Mouse (Mus musculus) intestine, embryonic 15.5 days (tissue): ENCODE results near the gene Asah2. TPM values are rescaled to one million over a fixed set of nuclear protein-coding genes. Genes with fewer than 3 reads are reported as not detected.
"Not testable (repeated sequence)": the region's sequence is repeated elsewhere in the genome, so short reads cannot be mapped to it uniquely, and the experiment has no call there.

Experiments
- ATAC-seq: fragments of 200-750 bp; cut with Nextera tagmentation; 2 replicates; pipeline ENCODE4 v1.8.0; 2017; ENCODE audit warnings: moderate TSS enrichment, moderate library complexity
- H3K27ac ChIP-seq: fragments of 300-500 bp; sonication (generic); 2 replicates; pipeline ENCODE4 v1.5.1; 2015; ENCODE audit warnings: mild to moderate bottlenecking, inconsistent platforms
- H3K27me3 ChIP-seq: fragments of 300-500 bp; sonication (generic); replicated peaks from 2 replicates; pipeline ENCODE4 v1.6.1; 2015; ENCODE audit warnings: inconsistent platforms
- H3K36me3 ChIP-seq: fragments of 300-500 bp; sonication (generic); 2 replicates; pipeline ENCODE4 v1.6.1; 2015; ENCODE audit warnings: inconsistent platforms
- H3K4me1 ChIP-seq: fragments of 300-500 bp; sonication (generic); replicated peaks from 2 replicates; pipeline ENCODE4 v1.6.1; 2015; ENCODE audit warnings: inconsistent platforms
- H3K4me2 ChIP-seq: fragments of 300-500 bp; sonication (generic); replicated peaks from 2 replicates; pipeline ENCODE4 v1.6.1; 2015; ENCODE audit warnings: mild to moderate bottlenecking, inconsistent platforms
- H3K4me3 ChIP-seq: fragments of 300-500 bp; sonication (generic); replicated peaks from 2 replicates; pipeline ENCODE4 v1.5.1; 2015; ENCODE audit warnings: inconsistent platforms
- H3K9ac ChIP-seq: fragments of 300-500 bp; sonication (generic); 2 replicates; pipeline ENCODE4 v1.6.1; 2015; ENCODE audit warnings: inconsistent platforms
- H3K9me3 ChIP-seq: fragments of 300-500 bp; sonication (generic); 2 replicates; pipeline ENCODE4 v1.6.1; 2016; ENCODE audit warnings: inconsistent platforms
- WGBS: fragments of 180-500 bp; shearing (Covaris S2); methylation state at CpG from one replicate; pipeline ENCODE4 v1.1.7; 2015; 5-methylcytosine and 5-hydroxymethylcytosine counted together
- polyA plus RNA-seq: library from polyadenylated mRNA; unstranded; fragments of >200 nt; fragmentation: Nextera tagmentation; extraction: Ambion mirVana; gene quantifications from 2 replicates; pipeline ENCODE4 v1.2.1, GENCODE M21; 2015

Gene Asah2
- polyA plus RNA-seq, 1 experiment from 2014 or later, result 2.8 TPM

DNA sequence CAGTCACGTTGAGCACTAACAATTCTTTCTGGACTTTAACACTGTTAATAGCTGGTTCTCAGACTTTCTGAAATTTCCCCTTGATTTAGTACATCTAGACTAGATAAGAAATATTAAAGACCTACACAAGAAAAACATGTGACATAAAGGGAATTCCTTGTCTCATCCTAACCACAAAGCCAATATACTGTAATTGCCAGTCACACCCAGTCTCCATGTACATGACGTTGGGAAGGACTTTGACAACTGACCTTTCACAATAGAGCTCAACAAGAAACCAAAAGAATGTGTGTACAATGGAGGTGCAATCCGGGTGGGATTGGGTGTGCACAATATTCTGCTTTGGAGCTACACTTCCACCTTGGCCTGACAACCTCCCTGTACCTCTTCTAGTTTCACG lies 15.7 kb downstream of the Asah2 start:
- H3K4me3 ChIP-seq, result no peak overlapping the region
- no peak overlapping the region for H3K4me2 ChIP-seq
- no peaks in the 10 kb centered on the region for H3K4me1 ChIP-seq
- H3K36me3 ChIP-seq, result no peaks in the 10 kb centered on the region
- WGBS, result 75% methylated on average over 4 of the region's 4 CpGs
- no peaks in the 10 kb centered on the region for H3K27me3 ChIP-seq
- peak; percentile 80 for ATAC-seq
- no peaks in the 10 kb centered on the region for H3K9me3 ChIP-seq
- no peak overlapping the region for H3K27ac ChIP-seq
- no peak overlapping the region for H3K9ac ChIP-seq

- WGBS, result 85% methylated on average over 4 of the region's 4 CpGs
- Histone ChIP-seq H3K9ac (no peak overlapping the region), H3K36me3 (no peaks in the 10 kb centered on the region), H3K4me2 (no peak overlapping the region), H3K27ac (no peak overlapping the region), H3K27me3 (no peaks in the 10 kb centered on the region), H3K9me3 (no peaks in the 10 kb centered on the region), H3K4me1 (no peaks in the 10 kb centered on the region), H3K4me3 (no peak overlapping the region)
- no peak for ATAC-seq
Observed at GRCm38 (mm10) chr19:32090804-32091203, 17.2 kb downstream of the Asah2 start.

DNA sequence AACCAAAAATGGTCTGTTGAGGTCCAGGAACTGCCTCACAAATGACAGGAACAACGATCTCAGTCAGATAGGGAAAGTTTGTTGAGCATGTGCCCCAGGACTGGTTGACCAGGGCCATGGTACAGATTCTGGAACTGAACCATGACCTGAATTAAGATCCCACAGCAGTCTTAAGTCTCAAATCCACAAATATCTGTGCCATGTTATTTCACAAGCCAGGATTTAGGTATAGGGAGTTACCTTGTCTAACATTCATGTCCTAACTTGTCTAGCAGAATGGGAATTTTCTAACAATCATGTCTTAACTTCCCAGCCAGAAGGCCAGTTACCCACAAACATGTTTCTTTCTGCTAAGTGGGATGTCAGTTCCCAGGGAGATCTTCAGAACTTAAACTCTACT lies 19.4 kb downstream of the Asah2 start:
- Histone ChIP-seq H3K9me3 (no peaks in the 10 kb centered on the region), H3K27ac (no peak overlapping the region), H3K36me3 (no peaks in the 10 kb centered on the region), H3K4me1 (no peaks in the 10 kb centered on the region), H3K4me3 (no peak overlapping the region), H3K27me3 (no peaks in the 10 kb centered on the region), H3K4me2 (no peak overlapping the region), H3K9ac (no peak overlapping the region)
- 81% methylated on average over 1 of the region's 1 CpGs for WGBS
- ATAC-seq, result no peak

GRCm38 (mm10) chr19:32087736-32088470 lies 20.1 kb downstream of the Asah2 start:
- no peak overlapping the region for H3K9ac ChIP-seq
- WGBS, result 70% methylated on average over 6 of the region's 6 CpGs

DNA sequence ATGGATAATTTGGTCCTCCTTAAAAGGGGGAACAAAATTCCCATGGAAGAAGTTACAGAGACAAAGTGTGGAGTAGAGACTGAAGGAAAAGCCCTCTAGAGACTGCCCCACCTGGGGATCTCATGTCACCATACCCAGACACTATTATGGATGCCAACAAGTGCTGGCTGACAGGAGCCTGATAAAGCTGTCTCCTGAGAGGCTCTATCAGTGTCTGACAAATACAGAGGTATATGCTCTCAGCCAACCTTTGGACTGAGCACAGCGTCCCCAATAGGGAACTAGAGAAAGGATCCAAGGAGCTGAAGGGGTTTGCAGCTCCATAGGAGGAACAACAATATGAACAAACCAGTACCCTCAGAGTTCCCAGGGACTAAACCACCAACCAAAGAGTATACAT lies 23.2 kb downstream of the Asah2 start:
- H3K4me1 ChIP-seq, H3K4me3 ChIP-seq, H3K9me3 ChIP-seq, H3K27me3 ChIP-seq, H3K4me2 ChIP-seq, H3K27ac ChIP-seq, H3K36me3 ChIP-seq, ATAC-seq, H3K9ac ChIP-seq: not testable (repeated sequence)
- WGBS, result 75% methylated on average over 1 of the region's 1 CpGs

More at GRCm38 (mm10) chr19:32087736-32088470, 20.1 kb downstream of the Asah2 start:
- no peaks in the 10 kb centered on the region for H3K27me3 ChIP-seq
- H3K4me2 ChIP-seq, result no peak overlapping the region
- ATAC-seq, result no peak
- H3K27ac ChIP-seq, result no peak overlapping the region
- no peaks in the 10 kb centered on the region for H3K36me3 ChIP-seq
- no peaks in the 10 kb centered on the region for H3K4me1 ChIP-seq
- H3K4me3 ChIP-seq, result no peak overlapping the region
- H3K9me3 ChIP-seq, result no peaks in the 10 kb centered on the region

DNA sequence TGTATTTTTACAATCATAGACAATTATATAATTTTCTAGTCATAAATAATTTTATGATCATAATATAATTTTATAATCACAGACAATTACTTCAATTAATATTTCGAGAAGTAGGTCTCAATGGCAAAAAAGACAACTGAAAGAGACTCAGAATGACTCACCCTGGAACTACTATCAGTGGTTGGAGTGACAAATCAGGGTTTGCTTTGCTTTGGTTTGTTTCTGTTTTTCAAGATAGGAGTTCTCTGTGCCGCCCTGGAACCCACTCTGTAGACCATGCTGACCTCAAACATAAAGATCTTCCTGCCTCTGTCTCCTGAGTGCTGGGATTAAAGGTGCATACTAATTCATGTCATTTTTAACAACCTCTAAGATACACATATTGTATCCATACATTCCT lies 37.7 kb downstream of the Asah2 start:
- 70% methylated on average over 2 of the region's 2 CpGs for WGBS
- H3K4me3 ChIP-seq, result no peak overlapping the region
- no peaks in the 10 kb centered on the region for H3K4me1 ChIP-seq
- H3K9me3 ChIP-seq, result no peaks in the 10 kb centered on the region
- ATAC-seq, result no peak
- no peak overlapping the region for H3K4me2 ChIP-seq
- no peaks in the 10 kb centered on the region for H3K27me3 ChIP-seq
- no peaks in the 10 kb centered on the region for H3K36me3 ChIP-seq
- no peak overlapping the region for H3K9ac ChIP-seq
- H3K27ac ChIP-seq, result no peak overlapping the region

GRCm38 (mm10) chr19:32069598-32069997 lies 38.4 kb downstream of the Asah2 start:
- Histone ChIP-seq H3K27me3 (no peaks in the 10 kb centered on the region), H3K9ac (no peak overlapping the region), H3K36me3 (no peaks in the 10 kb centered on the region), H3K4me1 (no peaks in the 10 kb centered on the region), H3K9me3 (no peaks in the 10 kb centered on the region), H3K27ac (no peak overlapping the region), H3K4me3 (no peak overlapping the region), H3K4me2 (no peak overlapping the region)
- 49% methylated on average over 2 of the region's 2 CpGs for WGBS
- ATAC-seq, result peak; percentile 64

GRCm38 (mm10) chr19:32067669-32068068 lies 40.3 kb downstream of the Asah2 start:
- no peak overlapping the region for H3K4me2 ChIP-seq
- no peaks in the 10 kb centered on the region for H3K36me3 ChIP-seq
- H3K4me1 ChIP-seq, result no peaks in the 10 kb centered on the region
- no peak overlapping the region for H3K4me3 ChIP-seq
- no peak overlapping the region for H3K27ac ChIP-seq
- 68% methylated on average over 4 of the region's 4 CpGs for WGBS
- ATAC-seq, result no peak
- H3K27me3 ChIP-seq, result no peaks in the 10 kb centered on the region
- no peaks in the 10 kb centered on the region for H3K9me3 ChIP-seq
- H3K9ac ChIP-seq, result no peak overlapping the region

- WGBS, result 69% methylated on average over 1 of the region's 1 CpGs
- H3K4me2 ChIP-seq, result no peak overlapping the region
- peak; percentile 66 for ATAC-seq
- no peaks in the 10 kb centered on the region for H3K36me3 ChIP-seq
- H3K9ac ChIP-seq, result no peak overlapping the region
- no peaks in the 10 kb centered on the region for H3K9me3 ChIP-seq
- no peak overlapping the region for H3K4me3 ChIP-seq
- H3K27me3 ChIP-seq, result no peaks in the 10 kb centered on the region
- no peak overlapping the region for H3K27ac ChIP-seq
- H3K4me1 ChIP-seq, result no peaks in the 10 kb centered on the region
Observed at GRCm38 (mm10) chr19:32061294-32061693, 46.7 kb downstream of the Asah2 start.

- Histone ChIP-seq H3K4me2 (no peak overlapping the region), H3K27ac (no peak overlapping the region), H3K27me3 (no peaks in the 10 kb centered on the region), H3K9me3 (no peaks in the 10 kb centered on the region), H3K4me3 (no peak overlapping the region), H3K9ac (no peak overlapping the region), H3K4me1 (no peaks in the 10 kb centered on the region), H3K36me3 (no peaks in the 10 kb centered on the region)
- no peak for ATAC-seq
- 81% methylated on average over 1 of the region's 1 CpGs for WGBS
Observed at GRCm38 (mm10) chr19:32056252-32056651, 51.8 kb downstream of the Asah2 start.

DNA sequence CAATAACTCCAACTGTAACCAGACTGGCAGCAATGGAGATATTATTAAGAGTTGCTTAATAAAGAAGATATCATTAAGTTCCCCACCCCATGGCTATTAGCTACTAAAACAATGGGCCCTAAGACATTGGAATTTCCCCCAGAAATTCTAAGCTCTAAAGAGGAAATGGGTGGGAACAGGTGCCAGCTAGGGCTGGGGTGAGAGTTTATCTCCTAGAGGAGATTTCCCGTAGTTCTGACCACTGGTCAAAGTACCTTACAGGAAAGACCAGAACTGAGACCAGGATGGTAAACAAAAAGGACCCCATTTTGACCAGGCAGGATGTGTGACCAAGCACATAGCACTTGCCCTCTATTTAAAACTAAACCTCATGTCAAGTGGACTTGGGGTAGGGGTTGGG lies 52.3 kb downstream of the Asah2 start:
- no peak overlapping the region for H3K4me2 ChIP-seq
- no peak overlapping the region for H3K4me3 ChIP-seq
- H3K9me3 ChIP-seq, result no peaks in the 10 kb centered on the region
- H3K27ac ChIP-seq, result no peak overlapping the region
- no peaks in the 10 kb centered on the region for H3K4me1 ChIP-seq
- H3K9ac ChIP-seq, result no peak overlapping the region
- WGBS, result 56% methylated on average over 1 of the region's 1 CpGs
- no peaks in the 10 kb centered on the region for H3K36me3 ChIP-seq
- no peaks in the 10 kb centered on the region for H3K27me3 ChIP-seq
- no peak for ATAC-seq

- H3K4me1 ChIP-seq, result no peaks in the 10 kb centered on the region
- WGBS, result 90% methylated on average over 2 of the region's 2 CpGs
- no peak overlapping the region for H3K27ac ChIP-seq
- H3K4me2 ChIP-seq, result no peak overlapping the region
- no peaks in the 10 kb centered on the region for H3K36me3 ChIP-seq
- H3K9ac ChIP-seq, result no peak overlapping the region
- H3K27me3 ChIP-seq, result no peaks in the 10 kb centered on the region
- H3K4me3 ChIP-seq, result no peak overlapping the region
- no peaks in the 10 kb centered on the region for H3K9me3 ChIP-seq
- ATAC-seq, result no peak
Observed at GRCm38 (mm10) chr19:32051251-32051650, 56.8 kb downstream of the Asah2 start.

- Histone ChIP-seq H3K27me3 (no peaks in the 10 kb centered on the region), H3K4me1 (no peaks in the 10 kb centered on the region), H3K4me3 (no peak overlapping the region), H3K4me2 (no peak overlapping the region), H3K27ac (no peak overlapping the region), H3K36me3 (no peaks in the 10 kb centered on the region), H3K9ac (no peak overlapping the region), H3K9me3 (no peaks in the 10 kb centered on the region)
- no peak for ATAC-seq
- 72% methylated on average over 4 of the region's 4 CpGs for WGBS
Observed at GRCm38 (mm10) chr19:32032881-32033280, 75.1 kb downstream of the Asah2 start.
